In genomic region chr6:64763901-64764300, GRCm38 (mm10) we compare ENCODE assay signal across 21 mouse cellular contexts. TPM values are rescaled to one million over a fixed set of nuclear protein-coding genes. Genes with fewer than 3 reads are reported as not detected.
A peak's percentile ranks its signal among the peaks of the same experiment; 100 is the strongest.
DNase-seq lines count a peak whose midpoint lies in the region; ATAC-seq and TF ChIP-seq lines count a peak whose summit lies in the region.
"Had no signal": no experiment of that assay in that cellular context is flagged by ENCODE, and none has a peak within 500 bp of the region (broad histone marks: within the 10 kb centered on the region; RNA-seq: fewer than 3 reads in every experiment).

No protein-coding gene starts in this region.

- H3K4me3 ChIP-seq in kidney, postnatal 0 days (replicated peaks; ENCODE audit: low read depth, low read length): no peak overlapping the region
- H3K4me3 ChIP-seq in midbrain, embryonic 14.5 days (replicated peaks; ENCODE audit: low read depth, low read length): no peak overlapping the region
- no peak overlapping the region for H3K4me3 ChIP-seq in midbrain, embryonic 15.5 days
- H3K4me3 ChIP-seq: embryonic facial prominence, embryonic 15.5 days; forebrain, embryonic 10.5 days; heart, embryonic 10.5 days; limb, embryonic 13.5 days had no signal

- no peak overlapping the region for H3K27ac ChIP-seq in kidney, postnatal 0 days
- H3K27ac ChIP-seq in midbrain, embryonic 14.5 days (replicated peaks; ENCODE audit: low read depth, low read length): no peak overlapping the region
- no peak overlapping the region for H3K27ac ChIP-seq in midbrain, embryonic 15.5 days
- H3K27ac ChIP-seq: embryonic facial prominence, embryonic 15.5 days; forebrain, embryonic 10.5 days; heart, embryonic 10.5 days; hindbrain, embryonic 14.5 days; limb, embryonic 13.5 days; liver, embryonic 14.5 days had no signal

- no peak for TF ChIP-seq CTCF in kidney, postnatal 0 days (IDR thresholded peaks at IDR 0.05; ENCODE audit: low read depth)
- TF ChIP-seq CTCF in brain, embryonic 14.5 days (IDR thresholded peaks at IDR 0.05; ENCODE audit: borderline replicate concordance, extremely low read depth, insufficient read depth, insufficient read length): no peak

- no peaks in the 10 kb centered on the region for H3K9me3 ChIP-seq in kidney, postnatal 0 days (replicated peaks; ENCODE audit: low read length)
- no peaks in the 10 kb centered on the region for H3K9me3 ChIP-seq in midbrain, embryonic 14.5 days (ENCODE audit: control insufficient read depth, low read length)
- H3K9me3 ChIP-seq in midbrain, embryonic 15.5 days: no peaks in the 10 kb centered on the region
- H3K9me3 ChIP-seq: embryonic facial prominence, embryonic 15.5 days; forebrain, embryonic 10.5 days; heart, embryonic 10.5 days; limb, embryonic 13.5 days had no signal

- H3K4me2 ChIP-seq in kidney, postnatal 0 days (ENCODE audit: low read length): peak overlapping the region; percentile 18; the same call in 1 of the 2 replicates
- no peak overlapping the region for H3K4me2 ChIP-seq in midbrain, embryonic 14.5 days (ENCODE audit: low read length)
- no peak overlapping the region for H3K4me2 ChIP-seq in midbrain, embryonic 15.5 days
- H3K4me2 ChIP-seq: embryonic facial prominence, embryonic 15.5 days; hindbrain, embryonic 14.5 days; limb, embryonic 13.5 days had no signal

- 31% methylated on average over 8 of the region's 8 CpGs for WGBS in kidney, postnatal 0 days
- whole genome bisulfite sequencing in midbrain, embryonic 14.5 days: 29% methylated on average over 8 of the region's 8 CpGs
- WGBS in midbrain, embryonic 15.5 days: 39% methylated on average over 8 of the region's 8 CpGs

- no peak for ATAC-seq in cerebellum, adult (ENCODE audit: insufficient number of reproducible peaks, low FRiP score, low TSS enrichment)
- ATAC-seq in kidney, postnatal 0 days (replicated peaks; ENCODE audit: low FRiP score, low read depth): no peak
- ATAC-seq in midbrain, embryonic 14.5 days (ENCODE audit: low FRiP score, low TSS enrichment): no peak
- no peak for ATAC-seq in midbrain, embryonic 15.5 days (replicated peaks)
- ATAC-seq: lung, postnatal 0 days; midbrain, embryonic 16.5 days had no signal

- H3K27me3 ChIP-seq in kidney, postnatal 0 days (ENCODE audit: insufficient read depth, low read length): no peaks in the 10 kb centered on the region
- H3K27me3 ChIP-seq in midbrain, embryonic 14.5 days (ENCODE audit: control insufficient read depth, insufficient read depth, low read length): no peaks in the 10 kb centered on the region
- H3K27me3 ChIP-seq in midbrain, embryonic 15.5 days (replicated peaks): no peaks in the 10 kb centered on the region
- H3K27me3 ChIP-seq: CH12.LX; embryonic facial prominence, embryonic 15.5 days; limb, embryonic 13.5 days had no signal

- H3K36me3 ChIP-seq in kidney, postnatal 0 days (ENCODE audit: insufficient read depth, low read length): no peaks in the 10 kb centered on the region
- no peaks in the 10 kb centered on the region for H3K36me3 ChIP-seq in midbrain, embryonic 14.5 days (ENCODE audit: control insufficient read depth, insufficient read depth, low read length)
- no peaks in the 10 kb centered on the region for H3K36me3 ChIP-seq in midbrain, embryonic 15.5 days (replicated peaks)
- H3K36me3 ChIP-seq: embryonic facial prominence, embryonic 15.5 days; forebrain, embryonic 10.5 days; heart, embryonic 10.5 days; limb, embryonic 13.5 days had no signal

- TF ChIP-seq POLR2A in brain, embryonic 14.5 days (IDR thresholded peaks at IDR 0.05; ENCODE audit: borderline replicate concordance, extremely low read depth, insufficient read depth, insufficient read length, poor library complexity, severe bottlenecking): no peak

- no peak overlapping the region for H3K9ac ChIP-seq in kidney, postnatal 0 days (ENCODE audit: low read depth, low read length)
- H3K9ac ChIP-seq in midbrain, embryonic 14.5 days (replicated peaks; ENCODE audit: low read length): no peak overlapping the region
- H3K9ac ChIP-seq in midbrain, embryonic 15.5 days: no peak overlapping the region
- H3K9ac ChIP-seq: embryonic facial prominence, embryonic 15.5 days; hindbrain, embryonic 14.5 days; limb, embryonic 13.5 days; liver, embryonic 14.5 days had no signal

- no peaks in the 10 kb centered on the region for H3K4me1 ChIP-seq in kidney, postnatal 0 days (replicated peaks; ENCODE audit: insufficient read depth, low read length)
- H3K4me1 ChIP-seq in midbrain, embryonic 14.5 days (ENCODE audit: control insufficient read depth, insufficient read depth, low read length): no peaks in the 10 kb centered on the region
- no peaks in the 10 kb centered on the region for H3K4me1 ChIP-seq in midbrain, embryonic 15.5 days
- H3K4me1 ChIP-seq: embryonic facial prominence, embryonic 15.5 days; heart, embryonic 10.5 days; limb, embryonic 13.5 days had no signal

- peak; percentile 51 to 61 for DNase-seq in cerebellum, postnatal 14 days
- no peak for DNase-seq in kidney, postnatal 0 days (ENCODE audit: low spot score)
- DNase-seq in kidney, adult 9 months: no peak
- DNase-seq in midbrain, embryonic 14.5 days: peak; percentile 26
- DNase-seq in brain, embryonic 14.5 days (ENCODE audit: low read depth): peak; percentile 61
- no peak for DNase-seq in thymus, postnatal 25 days
- DNase-seq: cerebellum, adult 11 months; heart, postnatal 10 days; thymus, adult 18-20 months had no signal

RNA-seq across cellular contexts. Expression of gene Atoh1, which starts 35.0 kb away (rescaled TPM):
- polyA plus RNA-seq in kidney, postnatal 0 days (2015; fragmentation: Nextera tagmentation; extraction: Ambion mirVana): 0.07 TPM in 1 of 2 replicates, not detected in the other
- polyA plus RNA-seq in midbrain, embryonic 14.5 days (2014; fragmentation: Nextera tagmentation; extraction: Ambion mirVana): 4.2 and 4.6 TPM in 2 replicates
- 1.4 and 1.5 TPM in 2 replicates for polyA plus RNA-seq in midbrain, embryonic 15.5 days (2015; fragmentation: Nextera tagmentation; extraction: Ambion mirVana)
- polyA plus RNA-seq in brain, embryonic 14.5 days (2012; rRNA removed): 1.2 and 5.9 TPM in 2 replicates
- polyA plus RNA-seq: forebrain, embryonic 10.5 days; heart, embryonic 10.5 days; liver, embryonic 14.5 days; lung, postnatal 0 days; urinary bladder, adult 2 months had no signal

Comparison
In these comparisons a context has a peak if more than half of its experiments do, and no peak if none do; other contexts are left out.
1. DNase-seq: peak in cerebellum, postnatal 14 days (2 of 2), midbrain, embryonic 14.5 days (single experiment) and brain, embryonic 14.5 days (single experiment); none in kidney, postnatal 0 days (single experiment), kidney, adult 9 months (single experiment) and thymus, postnatal 25 days (single experiment).